Mouse (Mus musculus) retina, postnatal 7 days (tissue): ENCODE measurements around the gene Hnrnpa0.
"Not testable (repeated sequence)": the region's sequence is repeated elsewhere in the genome, so short reads cannot be mapped to it uniquely, and the experiment has no call there.

Source experiments
- DNase-seq: peaks from one replicate; pipeline ENCODE4 v3.0.0-alpha.2; 2012; ENCODE audit warnings: low read depth, low spot score

Hnrnpa0 gene

DNA sequence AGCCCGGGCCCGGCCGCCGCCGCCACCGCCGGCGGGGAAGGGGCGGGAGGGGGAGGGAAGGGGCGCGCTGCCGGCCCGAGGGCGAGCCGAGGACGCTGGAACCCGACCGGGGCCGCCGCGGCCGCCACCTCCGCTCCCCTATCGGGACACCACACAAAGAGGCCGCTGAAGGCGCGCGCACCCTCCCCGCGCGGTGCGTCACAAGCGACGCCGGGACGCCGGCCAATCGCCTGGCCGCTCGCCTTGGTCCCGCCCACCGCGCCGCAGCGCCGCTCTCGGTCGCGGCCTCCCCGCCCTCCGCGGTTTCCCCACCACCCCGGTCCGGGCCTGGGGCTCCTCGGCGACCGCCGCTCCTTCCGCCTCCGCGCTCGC, at the start of gene Hnrnpa0:
TSS of gene Hnrnpa0 (minus strand) at position 161 of the 372 bp plus-strand sequence.
- peak; percentile 93 for DNase-seq

DNA sequence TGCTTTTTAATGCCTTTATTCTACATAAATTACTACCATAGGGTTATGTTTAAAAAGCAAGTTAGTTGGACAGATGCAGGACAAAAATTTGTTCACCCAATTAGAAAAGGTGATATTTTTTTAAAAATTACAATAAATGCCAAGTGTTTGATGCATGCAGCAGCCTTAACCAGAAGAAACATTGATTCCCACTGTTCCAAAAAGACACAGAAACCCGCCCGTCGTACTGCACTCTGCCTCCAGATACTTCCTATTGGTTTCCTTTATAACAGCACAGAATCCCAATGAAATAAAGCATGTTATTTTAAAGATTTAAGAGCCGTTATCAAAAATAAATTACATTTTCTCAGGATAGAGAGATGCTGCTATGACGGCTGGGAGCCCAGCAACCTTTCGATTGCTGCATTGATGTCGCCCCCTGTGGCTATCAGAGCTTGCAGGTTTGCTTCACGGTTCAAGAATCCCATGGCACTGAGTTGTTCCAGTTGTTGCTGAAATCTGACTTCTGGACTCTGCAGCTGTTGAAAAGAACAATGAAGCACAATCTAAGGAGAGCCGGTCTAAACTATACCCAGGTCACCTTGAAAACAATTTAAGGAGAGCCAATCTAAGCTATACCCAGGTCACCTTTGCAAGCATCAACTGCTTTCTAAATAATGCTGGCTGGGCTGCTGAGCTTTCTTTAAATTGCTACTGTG, 49.3 kb upstream of the Hnrnpa0 start:
- no peak for DNase-seq

DNA sequence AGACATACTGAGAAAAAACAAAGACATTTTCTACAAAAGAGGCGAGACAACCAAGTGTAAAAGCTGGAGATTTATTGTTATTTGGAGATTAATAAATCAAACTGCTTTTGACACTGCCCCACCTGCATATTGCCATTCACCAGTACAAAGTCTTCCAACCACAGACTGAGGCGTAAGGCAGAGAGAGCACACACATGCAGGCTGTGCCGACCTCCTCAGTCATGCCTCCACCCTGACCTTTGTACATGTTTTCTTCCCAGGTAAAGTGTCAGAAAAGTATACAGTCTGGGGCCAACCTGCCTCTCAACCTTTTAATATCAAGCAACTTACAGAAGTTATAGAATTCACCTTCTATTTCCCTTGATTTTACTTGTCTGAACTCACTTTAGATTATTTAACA, 47.7 kb upstream of the Hnrnpa0 start:
- no peak for DNase-seq

DNA sequence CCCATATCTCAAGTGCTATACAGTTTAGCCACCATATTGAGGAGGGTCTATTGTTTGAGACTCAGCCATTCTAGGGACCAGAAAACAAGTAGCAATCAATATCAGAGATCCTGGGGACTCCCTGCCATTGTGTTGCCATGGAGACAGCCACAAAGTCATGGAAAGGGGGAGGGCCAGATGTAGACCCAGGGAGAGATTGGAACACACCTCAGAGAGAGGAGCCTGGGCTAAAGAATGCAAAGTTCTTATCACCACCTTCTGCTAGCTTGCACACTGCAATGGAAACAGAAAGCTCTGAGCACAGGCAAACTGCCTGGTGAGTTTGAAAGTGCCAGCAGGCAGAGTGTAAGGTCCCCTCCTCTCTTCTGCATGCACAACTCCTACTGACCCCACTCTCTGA, 39.8 kb upstream of the Hnrnpa0 start:
- DNase-seq = no peak

DNA sequence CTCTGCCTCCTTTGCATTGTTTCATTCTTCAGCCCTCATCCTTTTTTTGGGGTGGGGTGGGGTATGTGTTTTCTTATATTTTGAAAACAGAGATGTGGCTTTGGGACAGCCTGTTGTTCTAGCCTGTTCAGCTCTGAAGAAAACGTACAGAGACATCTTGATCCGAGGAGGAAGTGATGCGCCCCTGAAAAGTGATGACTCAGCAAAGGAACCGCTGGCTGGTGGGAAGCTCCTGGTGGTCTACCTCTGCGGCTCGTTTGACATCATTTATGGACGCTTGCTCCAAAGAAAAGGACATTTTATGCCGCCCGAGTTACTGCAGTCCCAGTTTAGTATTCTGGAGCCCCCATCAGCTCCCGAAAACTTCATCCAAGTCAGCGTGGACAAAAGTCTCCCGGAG, 35.0 kb upstream of the Hnrnpa0 start:
- DNase-seq = no peak

DNA sequence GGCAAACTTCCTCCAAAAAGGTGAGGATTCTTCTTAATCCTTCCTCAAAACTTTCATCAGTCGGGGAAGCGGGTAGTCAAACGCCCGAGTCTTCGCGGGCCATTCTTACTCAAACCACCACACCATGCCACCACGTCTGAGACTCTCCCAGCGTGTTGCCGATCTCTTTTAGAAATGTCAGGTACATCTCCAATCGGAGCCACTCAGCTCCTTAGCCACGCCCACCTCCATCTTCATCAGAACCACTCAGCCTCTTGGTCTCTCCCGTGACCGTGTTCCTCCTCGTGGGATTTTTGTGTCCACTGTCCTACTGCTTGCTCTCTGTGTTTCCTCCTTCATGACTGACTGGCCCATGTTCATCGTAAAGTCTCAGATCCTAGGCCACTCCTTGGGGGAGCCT, 32.4 kb upstream of the Hnrnpa0 start:
- DNase-seq = no peak

DNA sequence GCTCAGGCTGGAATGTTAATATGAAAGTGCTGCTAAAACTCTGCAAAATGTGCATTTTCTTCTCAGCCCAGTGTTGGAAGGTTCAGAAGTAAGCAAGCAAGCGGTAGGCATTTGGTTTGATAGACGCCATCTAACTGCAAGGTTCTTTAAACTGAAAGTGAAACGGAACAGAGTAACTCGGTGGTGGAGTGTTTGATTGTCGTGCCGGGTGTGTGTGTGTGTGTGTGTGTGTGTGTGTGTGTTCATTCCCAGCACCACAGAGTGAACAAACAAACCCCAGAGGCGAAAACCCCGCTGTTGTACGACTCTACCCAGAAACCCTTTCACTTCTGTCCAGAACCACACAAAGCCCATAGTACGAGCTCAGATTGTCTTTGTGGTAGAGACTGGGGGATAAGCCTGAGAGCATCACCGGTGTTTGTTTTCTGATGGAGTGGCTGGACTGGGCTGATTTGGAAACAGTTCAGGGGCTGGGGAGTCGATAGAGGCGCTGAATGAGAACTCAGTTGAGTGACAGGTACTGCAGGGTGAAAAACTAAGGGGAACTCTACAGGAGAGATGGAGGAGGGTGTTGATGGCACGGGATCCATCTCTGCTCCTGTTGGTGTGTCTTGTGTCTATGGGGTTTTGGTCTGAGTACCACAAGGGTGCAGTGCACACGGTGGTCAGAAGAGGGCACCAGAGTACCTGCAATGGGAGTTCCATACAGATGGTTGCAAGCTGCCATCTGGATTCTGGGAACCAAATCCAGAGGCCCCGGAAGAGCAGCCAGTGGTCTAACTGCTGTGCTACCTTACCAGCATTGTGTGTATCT, 29.9 kb upstream of the Hnrnpa0 start:
- DNase-seq = peak; percentile 86

DNA sequence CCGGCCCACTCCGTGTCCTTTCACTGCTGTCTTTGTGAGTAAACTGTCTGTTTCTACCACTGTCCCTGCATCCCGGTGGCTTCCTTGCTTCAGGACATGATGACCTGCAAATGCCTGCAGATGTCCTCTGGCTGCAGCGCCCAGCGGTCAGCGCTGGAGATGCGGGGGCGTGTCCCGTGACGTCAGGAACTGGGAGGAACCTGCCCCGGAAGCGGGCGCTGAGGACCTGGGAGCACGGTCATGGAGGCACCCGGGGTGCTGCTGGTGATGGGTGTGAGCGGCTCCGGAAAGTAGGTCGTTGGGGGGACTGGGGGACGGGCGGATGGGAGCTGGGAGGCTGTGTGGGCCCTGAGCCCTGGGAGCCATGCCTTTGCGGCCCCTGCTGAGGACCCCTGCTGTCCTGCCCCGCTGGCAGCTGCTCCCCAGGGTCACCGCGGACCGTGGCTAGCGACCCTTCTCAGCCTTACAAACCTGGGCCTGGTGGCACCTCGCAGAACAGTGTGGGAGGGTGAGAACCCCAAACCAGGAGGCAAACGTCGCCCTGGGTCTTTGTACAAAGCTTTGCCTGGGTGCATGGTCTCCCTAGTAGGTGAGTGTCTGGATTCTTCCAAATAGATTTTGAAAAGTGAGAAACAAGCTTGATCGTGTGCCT, 29.2 kb upstream of the Hnrnpa0 start, which contains the start of gene Idnk:
TSS of gene Idnk (plus strand) at position 203 of the 652 bp plus-strand sequence.
- peak; percentile 74 for DNase-seq

DNA sequence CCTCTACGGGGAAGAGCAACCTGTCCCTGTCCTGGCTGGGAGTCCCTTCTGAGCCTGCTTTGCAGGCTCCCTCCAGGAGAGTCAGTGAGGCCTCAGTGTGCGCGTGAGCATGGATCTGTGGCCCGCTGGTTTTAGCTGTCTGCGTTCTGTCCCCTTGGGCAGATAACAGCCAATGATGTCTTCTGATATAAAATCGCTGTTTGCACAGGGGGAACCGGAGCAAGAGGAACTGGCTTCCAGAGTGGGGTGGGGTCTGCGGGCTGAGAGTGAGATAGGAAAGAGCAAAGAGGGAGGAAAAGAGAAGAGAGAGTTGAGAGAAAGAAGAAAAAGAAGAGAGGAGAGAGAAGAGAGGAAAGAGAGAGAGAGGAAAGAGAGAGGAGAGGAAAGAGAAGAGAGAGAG, 28.7 kb upstream of the Hnrnpa0 start:
- no peak for DNase-seq

DNA sequence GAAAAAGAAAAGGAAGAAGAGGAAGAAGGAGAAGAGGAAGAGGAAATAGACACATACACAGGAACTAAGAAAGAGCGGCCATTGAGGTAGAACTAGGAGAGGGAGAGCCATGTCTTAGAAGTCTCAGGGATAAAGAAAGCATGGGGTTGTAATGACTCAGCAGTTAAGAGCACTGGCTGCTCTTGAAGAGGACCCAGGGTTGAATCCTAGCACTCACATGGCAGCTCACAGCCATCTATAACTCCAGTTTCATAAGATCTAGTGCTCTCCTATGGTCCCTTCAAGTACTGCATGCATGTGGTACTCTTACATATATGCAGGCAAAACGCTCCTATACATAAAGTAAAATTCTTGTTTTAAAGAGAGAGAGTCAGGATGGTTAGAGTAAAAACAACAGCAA, 27.7 kb upstream of the Hnrnpa0 start:
- no peak for DNase-seq

DNA sequence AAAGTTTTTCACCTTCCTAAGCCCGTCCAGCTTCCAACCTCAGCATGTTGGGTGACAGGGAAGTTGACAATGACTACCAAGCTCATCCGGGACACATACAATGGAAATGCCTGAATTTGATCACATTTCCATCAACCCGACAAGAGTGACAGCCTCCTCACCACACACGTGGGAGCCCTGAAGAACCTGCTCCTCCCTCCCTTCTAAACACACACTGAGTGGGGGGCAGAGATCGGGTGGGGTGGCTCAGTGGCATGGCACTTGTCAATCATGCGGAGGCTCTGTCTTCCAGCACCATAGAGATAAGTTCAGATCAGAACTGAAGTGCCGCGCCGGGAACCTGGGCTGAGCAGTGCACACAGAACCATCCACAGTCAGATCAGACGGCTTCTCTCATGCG, 22.1 kb upstream of the Hnrnpa0 start:
- no peak for DNase-seq

DNA sequence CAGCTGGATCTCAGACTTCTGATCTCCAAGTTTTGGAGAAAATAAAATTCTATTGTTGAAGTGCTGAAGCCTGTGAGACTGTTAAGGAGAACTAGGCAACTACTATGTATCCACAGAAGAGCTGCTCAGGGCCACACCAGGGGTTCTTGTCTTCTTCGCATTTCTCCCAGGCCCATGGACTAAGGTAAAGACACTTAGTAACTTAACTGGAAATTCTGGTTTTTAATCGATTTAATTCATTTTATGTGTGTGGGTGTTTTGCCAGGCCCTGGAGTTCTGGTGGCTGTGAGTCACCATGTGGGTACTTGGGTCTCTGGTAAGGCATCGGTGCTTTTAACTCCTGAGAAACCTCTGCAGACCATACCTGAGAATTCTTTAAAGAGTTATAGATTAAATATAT, 21.3 kb upstream of the Hnrnpa0 start:
- no peak for DNase-seq

DNA sequence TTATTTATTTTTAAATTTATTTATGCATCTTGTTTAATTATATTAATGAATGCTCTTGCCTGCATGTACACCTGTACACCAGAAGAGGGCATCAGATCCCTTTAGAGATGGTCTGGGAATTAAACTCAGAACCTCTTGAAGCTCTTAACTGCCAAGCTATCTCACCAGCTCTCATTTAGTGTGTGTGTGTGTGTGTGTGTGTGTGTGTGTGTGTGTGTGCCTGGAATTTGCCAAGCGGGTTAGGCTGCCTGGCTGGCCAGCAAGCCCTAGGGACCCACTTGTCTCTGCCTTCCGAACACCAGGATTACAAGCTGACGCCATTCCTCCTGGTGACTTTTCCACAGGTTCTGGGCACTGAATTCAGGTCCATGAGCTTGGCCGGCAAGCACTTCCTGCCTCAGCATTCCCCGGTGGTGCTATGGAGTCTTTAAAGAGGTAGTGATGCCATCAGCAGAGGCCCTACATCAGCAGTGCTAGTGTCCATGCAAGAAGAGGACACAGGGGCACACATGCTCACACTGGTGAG, 20.7 kb upstream of the Hnrnpa0 start:
- DNase-seq = no peak

DNA sequence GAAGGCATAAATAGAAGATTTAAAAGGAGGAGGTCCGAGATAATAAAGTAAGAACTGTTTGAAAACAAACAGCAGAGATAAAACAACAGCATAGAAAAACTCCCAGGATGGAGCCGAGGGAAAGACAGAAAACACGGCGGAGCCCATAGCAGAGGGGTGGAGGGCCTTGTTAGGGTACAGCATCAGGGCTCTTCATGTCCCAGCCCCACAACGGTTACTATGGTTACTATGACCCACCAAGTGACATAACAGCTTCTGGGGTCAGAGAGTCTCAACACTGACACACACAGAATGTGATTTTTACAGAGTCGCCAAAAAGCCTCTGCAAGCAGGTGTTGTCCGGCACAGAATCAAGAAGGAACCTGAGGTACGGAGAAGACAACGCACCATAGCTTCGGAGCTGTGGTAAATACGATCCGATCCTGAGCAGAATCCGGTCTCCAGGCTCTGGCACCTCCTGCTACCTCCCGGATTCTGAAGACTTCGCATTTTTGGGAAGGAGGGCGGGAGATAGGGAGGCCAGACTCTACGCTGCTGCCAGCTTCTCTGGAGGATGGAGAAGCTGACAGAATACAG, 20.0 kb upstream of the Hnrnpa0 start:
- no peak for DNase-seq

DNA sequence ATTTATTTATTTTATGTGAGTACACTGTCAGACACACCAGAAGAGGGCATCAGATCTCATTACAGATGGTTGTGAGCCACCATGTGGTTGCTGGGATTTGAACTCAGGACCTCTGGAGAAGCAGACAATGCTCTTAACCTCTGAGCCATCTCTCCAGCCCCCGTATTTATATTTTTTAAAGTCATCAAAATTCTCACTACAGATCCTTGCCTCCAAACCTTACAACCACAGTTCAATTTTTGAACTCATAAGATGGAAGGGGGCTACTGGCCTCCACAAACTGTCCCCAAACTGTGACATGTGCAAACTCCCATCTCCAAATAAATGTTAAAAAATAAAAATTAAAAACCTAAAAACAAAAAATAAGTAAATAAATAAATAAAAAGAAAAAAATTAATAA, 19.4 kb upstream of the Hnrnpa0 start:
- no peak for DNase-seq

DNA sequence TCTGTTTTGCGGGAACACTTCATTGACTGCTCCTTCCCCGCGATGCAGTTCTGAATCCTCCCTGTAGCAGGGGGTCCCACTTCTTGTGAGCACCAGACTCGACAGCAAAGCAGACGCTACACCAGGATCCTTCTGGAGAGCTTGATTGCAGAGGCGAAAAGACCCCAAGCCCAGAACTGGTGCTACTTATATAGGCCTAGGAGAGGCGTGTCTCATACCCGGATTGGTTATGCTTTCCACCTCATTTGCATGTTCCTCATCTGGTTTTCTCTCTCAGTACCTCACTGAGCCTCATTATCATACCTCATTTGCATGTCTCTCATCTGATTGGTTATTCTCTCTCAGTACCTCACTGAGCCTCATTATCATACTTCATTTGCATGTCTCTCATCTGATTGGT, 18.2 kb upstream of the Hnrnpa0 start:
- not testable (repeated sequence) for DNase-seq

DNA sequence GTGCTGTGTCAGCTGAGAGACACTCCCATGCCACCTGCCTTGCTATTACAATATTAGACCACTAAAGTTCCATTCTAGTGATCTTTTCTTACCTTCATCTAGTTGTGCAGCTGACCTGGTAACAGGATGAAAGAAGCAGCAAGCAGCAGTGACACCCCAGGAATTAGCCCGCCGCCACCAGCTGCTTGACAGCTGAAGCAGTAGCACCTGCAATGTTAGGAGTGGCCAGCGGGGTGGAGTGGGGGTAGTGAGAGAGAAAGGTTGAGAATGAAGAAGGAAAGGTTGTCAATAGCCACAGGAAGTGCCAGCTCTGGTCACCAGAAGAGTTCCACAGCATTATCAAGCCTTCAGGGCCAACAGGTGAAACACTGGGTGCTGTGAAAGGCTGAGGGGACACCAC, 3.3 kb upstream of the Hnrnpa0 start:
- DNase-seq = no peak

DNA sequence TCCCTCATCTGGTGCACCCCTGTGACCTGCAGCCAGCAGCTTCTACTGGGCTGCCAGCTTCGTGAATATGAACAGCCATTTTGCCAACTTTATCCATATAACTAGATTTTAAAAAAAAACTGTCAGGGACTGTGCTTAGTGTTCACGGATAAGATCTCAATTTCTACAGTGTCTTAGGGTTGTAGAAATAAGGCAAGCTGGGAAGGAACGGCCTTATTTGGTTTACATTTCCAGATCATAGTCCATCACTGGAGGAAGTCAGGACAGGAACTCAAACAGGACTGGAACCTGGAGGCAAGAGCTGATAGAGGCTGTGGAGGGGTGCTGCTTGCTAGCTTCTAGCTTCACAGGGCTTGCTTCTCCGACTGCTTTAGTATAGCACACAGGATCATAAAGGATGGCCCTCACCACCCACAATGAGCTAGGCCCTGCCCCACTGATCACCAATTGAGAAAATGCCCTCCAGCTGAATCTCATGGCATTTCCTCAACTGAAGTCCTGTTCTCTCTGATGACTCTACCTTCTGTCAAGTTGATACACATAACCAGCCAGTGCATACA, 1.4 kb upstream of the Hnrnpa0 start:
- no peak for DNase-seq

DNA sequence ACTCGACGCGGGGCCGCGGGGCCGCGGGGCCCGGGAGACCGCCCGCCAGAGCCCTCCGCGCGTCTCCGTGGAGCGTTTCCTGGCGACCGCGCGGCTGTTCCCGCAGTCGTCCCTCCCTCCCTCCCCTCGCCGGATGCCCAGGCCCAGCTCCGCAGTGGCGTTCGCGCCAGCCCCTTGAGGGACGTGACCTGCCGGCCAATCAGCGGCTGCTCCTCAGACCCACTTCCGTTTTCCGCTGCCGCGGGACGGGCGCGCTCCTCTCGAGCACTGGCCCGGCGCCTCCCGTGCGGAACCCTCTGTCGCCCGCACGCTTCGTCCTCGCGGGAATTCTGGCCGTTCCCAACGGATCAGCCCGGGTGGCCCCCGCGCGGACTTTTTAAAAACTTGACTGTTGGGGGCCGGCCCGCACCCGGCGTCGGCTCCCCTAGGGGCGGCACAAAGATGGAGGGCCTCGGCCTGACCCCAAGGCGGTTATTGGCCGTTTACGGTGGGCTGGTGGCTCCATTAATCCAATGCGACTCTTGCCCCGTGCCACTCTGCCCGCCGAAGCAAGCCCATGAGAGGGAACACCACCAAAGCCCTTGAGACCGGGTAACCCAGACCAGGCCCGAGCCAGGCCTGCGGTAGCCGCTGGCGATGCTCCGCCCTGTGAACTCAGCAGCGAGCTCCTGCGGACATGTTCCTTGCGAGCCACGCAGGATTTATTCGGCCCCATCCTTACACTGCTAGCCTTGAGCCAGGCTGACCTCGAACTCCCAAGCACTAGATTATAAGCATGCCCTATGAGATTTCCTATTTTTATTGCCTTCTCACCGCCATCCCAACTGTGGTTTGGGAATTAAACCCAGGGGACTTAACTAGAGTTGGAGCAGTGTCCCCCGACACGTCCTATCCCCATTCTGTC, 664 bp upstream of the Hnrnpa0 start:
- DNase-seq = peak; percentile 90

DNA sequence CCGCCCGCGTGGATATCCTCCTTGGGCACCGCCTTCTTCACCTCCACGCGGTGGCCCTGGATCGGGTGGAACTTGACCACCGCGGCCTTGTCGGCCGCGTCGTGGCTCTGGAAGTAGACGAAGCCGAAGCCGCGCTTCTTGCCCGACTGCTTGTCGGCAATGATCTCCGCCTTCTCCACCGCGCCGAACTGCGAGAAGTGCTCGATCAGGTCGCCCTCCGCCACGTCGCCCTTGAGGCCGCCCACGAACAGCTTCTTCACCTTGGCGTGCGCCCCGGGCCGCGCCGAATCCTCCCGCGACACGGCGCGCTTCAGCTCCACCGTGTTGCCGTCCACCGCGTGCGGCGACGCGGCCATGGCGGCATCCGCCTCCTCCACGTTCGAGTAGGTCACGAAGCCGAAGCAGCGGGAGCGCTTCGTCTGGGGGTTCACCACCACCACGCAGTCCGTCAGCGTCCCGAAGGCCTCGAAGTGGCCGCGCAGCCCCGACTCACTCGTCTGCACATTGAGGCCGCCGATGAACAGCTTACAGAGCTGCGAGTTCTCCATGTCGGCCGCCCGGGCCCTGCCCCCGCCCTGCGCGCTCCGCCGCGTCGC, 492 bp downstream of the Hnrnpa0 start:
- peak; percentile 47 for DNase-seq
